Mouse (Mus musculus) fat pad, adult 2 months (tissue): ENCODE data around the gene Gm44503.

ENCODE experiments used
- DNase-seq: peaks from one replicate; pipeline ENCODE4 v3.0.0-alpha.2; 2011; ENCODE audit warnings: low read depth, low spot score; ENCODE audit errors: extremely low read depth

Gm44503 gene

GRCm38 (mm10) chr9:72972984-72973383 lies 14.3 kb downstream of the Gm44503 start:
- DNase-seq = no peak

- no peak for DNase-seq
Observed at GRCm38 (mm10) chr9:72974734-72975133, 16.1 kb downstream of the Gm44503 start.

- no peak for DNase-seq
Observed at GRCm38 (mm10) chr9:72975242-72975641, 16.6 kb downstream of the Gm44503 start.

- no peak for DNase-seq
Observed at GRCm38 (mm10) chr9:72983066-72983465, 24.4 kb downstream of the Gm44503 start.

GRCm38 (mm10) chr9:72985250-72986220 lies 26.9 kb downstream of the Gm44503 start, which contains the start of the genes Ccpg1os and Ccpg1:
Gene Ccpg1os (minus strand): TSS chr9:72985382.
Gene Ccpg1 (plus strand): TSS chr9:72985429.
- peak; percentile 85 for DNase-seq

- no peak for DNase-seq
Observed at GRCm38 (mm10) chr9:72987703-72988102, 29.1 kb downstream of the Gm44503 start.

- DNase-seq = no peak
Observed at GRCm38 (mm10) chr9:72988706-72989105, 30.1 kb downstream of the Gm44503 start.

GRCm38 (mm10) chr9:72991420-72991819 lies 32.8 kb downstream of the Gm44503 start:
- DNase-seq = no peak

- no peak for DNase-seq
Observed at GRCm38 (mm10) chr9:72992576-72992975, 33.9 kb downstream of the Gm44503 start.

- no peak for DNase-seq
Observed at GRCm38 (mm10) chr9:72996167-72996566, 37.5 kb downstream of the Gm44503 start.

GRCm38 (mm10) chr9:72996806-72997205 lies 38.2 kb downstream of the Gm44503 start:
- DNase-seq = no peak

GRCm38 (mm10) chr9:73000487-73000886 lies 41.8 kb downstream of the Gm44503 start:
- no peak for DNase-seq

GRCm38 (mm10) chr9:73001314-73002011 lies 42.8 kb downstream of the Gm44503 start:
- no peak for DNase-seq

GRCm38 (mm10) chr9:73002177-73002576 lies 43.5 kb downstream of the Gm44503 start:
- DNase-seq = no peak

GRCm38 (mm10) chr9:73004076-73004475 lies 45.4 kb downstream of the Gm44503 start:
- no peak for DNase-seq

GRCm38 (mm10) chr9:73005106-73005505 lies 46.5 kb downstream of the Gm44503 start:
- DNase-seq = no peak

- DNase-seq = no peak
Observed at GRCm38 (mm10) chr9:73006175-73006574, 47.5 kb downstream of the Gm44503 start.

- no peak for DNase-seq
Observed at GRCm38 (mm10) chr9:73008384-73008783, 49.7 kb downstream of the Gm44503 start.

GRCm38 (mm10) chr9:73012629-73013028 lies 54.0 kb downstream of the Gm44503 start:
- no peak for DNase-seq

- no peak for DNase-seq
Observed at GRCm38 (mm10) chr9:73014724-73015123, 56.1 kb downstream of the Gm44503 start.

- no peak for DNase-seq
Observed at GRCm38 (mm10) chr9:73019841-73020240, 61.2 kb downstream of the Gm44503 start.
